Mouse (Mus musculus): ENCODE data around the gene Abcd1.

GRCm38 (mm10) chrX:73717667-73718066 lies 1.3 kb downstream of the Abcd1 start:
- TF ChIP-seq CTCF (IDR thresholded peaks at IDR 0.05; ENCODE audit: low read depth) (no peak), EP300 (IDR thresholded peaks at IDR 0.05; ENCODE audit: low read depth) (no peak)

All from heart, postnatal 0 days (tissue).